Mouse (Mus musculus) brain, adult 2 months (tissue): ENCODE measurements at regions not wholly inside any gene's neighbourhood (a gene's known extent, or its start where the extent isn't known, plus 50 kb on each side); places are given as distances from the start of the nearest gene placed in this dataset.
A peak's percentile ranks its signal among the peaks of the same experiment; 100 is the strongest.

Experiments
- DNase-seq: peaks from one replicate; pipeline ENCODE4 v3.0.0; 2011; ENCODE audit warnings: low read depth, low spot score

GRCm38 (mm10) chrX:46896538-46896937 is 567.7 kb downstream of the Actrt1 start:
- DNase-seq: peak; percentile 37
